Mouse (Mus musculus): Measurements from ENCODE around the gene Gm45015. TPM values are rescaled to one million over a fixed set of nuclear protein-coding genes. Genes with fewer than 3 reads are reported as not detected.
"Not testable (repeated sequence)": the region's sequence is repeated elsewhere in the genome, so short reads cannot be mapped to it uniquely, and the experiment has no call there.

Gene Gm45015
- total and polyA plus RNA-seq, 3 experiments, result not detected

DNA sequence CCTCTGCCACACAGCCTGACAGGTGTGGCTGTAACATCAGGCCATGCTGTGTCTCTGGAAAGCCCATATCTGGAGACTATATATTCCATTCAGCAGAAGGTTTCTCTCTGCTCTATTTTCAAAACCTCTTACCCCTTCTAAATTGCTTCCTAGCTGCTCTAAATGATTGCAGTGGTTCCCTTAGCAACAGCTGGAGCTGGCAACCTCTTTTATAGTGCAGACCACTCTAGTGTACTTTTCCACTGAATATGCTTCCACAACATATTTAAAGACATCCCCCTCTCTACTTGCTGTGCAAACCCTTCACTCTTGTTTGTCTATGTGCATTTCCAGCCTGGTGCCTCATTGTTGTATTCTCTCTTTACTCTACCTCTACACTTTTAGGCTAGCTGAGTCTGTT lies 3.1 kb downstream of the Gm45015 start:
- Histone ChIP-seq H3K27me3 (ENCODE audit: insufficient read depth, low read length) (peaks cover 9% of the 10 kb centered on the region; the same call in 1 of the 2 replicates), H3K9me3 (replicated peaks) (no peaks in the 10 kb centered on the region), H3K4me3 (ENCODE audit: low read depth, low read length) (no peak overlapping the region), H3K4me1 (ENCODE audit: insufficient read depth, low read depth, low read length) (no peaks in the 10 kb centered on the region), H3K36me3 (replicated peaks) (no peaks in the 10 kb centered on the region)
- ATAC-seq (ENCODE audit: extremely low read depth, insufficient number of reproducible peaks, low FRiP score, poor library complexity, severe bottlenecking) (no peak), DNase-seq (ENCODE audit: low spot score) (no peak)
- no peak for TF ChIP-seq POLR2AphosphoS5 (IDR thresholded peaks at IDR 0.05; ENCODE audit: insufficient replicate concordance, low read depth, low read length)
- no peak for TF ChIP-seq TAL1 (conservative IDR thresholded peaks at IDR 0.05; ENCODE audit: low read depth, low read length)
- no peak for TF ChIP-seq GATA1 (IDR thresholded peaks at IDR 0.05; ENCODE audit: borderline replicate concordance, low read length)
- no peak for TF ChIP-seq GATA2 (IDR thresholded peaks at IDR 0.05; ENCODE audit: borderline replicate concordance, low read depth, low read length)
- no peak for TF ChIP-seq CTCF (IDR thresholded peaks at IDR 0.05; ENCODE audit: low read depth, low read length)

DNA sequence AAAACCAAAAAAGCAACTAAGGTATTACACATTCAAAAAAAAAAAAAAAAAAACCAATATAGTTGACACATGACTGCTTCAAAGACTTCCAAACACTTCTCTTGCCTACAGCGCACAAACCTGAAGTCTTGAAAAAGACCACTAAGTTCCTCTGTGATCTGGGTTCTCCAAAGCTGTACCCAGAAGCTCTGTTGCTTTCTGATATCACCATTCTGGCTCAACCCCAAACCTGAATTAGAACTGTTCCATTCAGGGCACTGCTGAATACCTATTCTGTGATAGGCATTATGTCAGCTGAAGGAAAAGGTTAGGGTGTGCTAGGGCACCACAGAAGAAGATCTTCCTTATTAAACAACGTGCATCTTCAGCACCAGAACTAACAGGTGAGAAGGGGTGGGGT lies 9.4 kb downstream of the Gm45015 start:
- Histone ChIP-seq H3K36me3 (replicated peaks) (no peaks in the 10 kb centered on the region), H3K4me3 (ENCODE audit: low read depth, low read length) (no peak overlapping the region), H3K9me3 (replicated peaks) (no peaks in the 10 kb centered on the region), H3K4me1 (ENCODE audit: insufficient read depth, low read depth, low read length) (no peaks in the 10 kb centered on the region), H3K27me3 (ENCODE audit: insufficient read depth, low read length) (peaks cover 5% of the 10 kb centered on the region; the same call in 1 of the 2 replicates)
- no peak for ATAC-seq (ENCODE audit: extremely low read depth, insufficient number of reproducible peaks, low FRiP score, poor library complexity, severe bottlenecking)
- no peak for DNase-seq (ENCODE audit: low spot score)
- TF ChIP-seq TAL1 (conservative IDR thresholded peaks at IDR 0.05; ENCODE audit: low read depth, low read length), result no peak
- no peak for TF ChIP-seq CTCF (IDR thresholded peaks at IDR 0.05; ENCODE audit: low read depth, low read length)
- TF ChIP-seq GATA1 (IDR thresholded peaks at IDR 0.05; ENCODE audit: borderline replicate concordance, low read length), result no peak
- TF ChIP-seq GATA2 (IDR thresholded peaks at IDR 0.05; ENCODE audit: borderline replicate concordance, low read depth, low read length), result no peak
- TF ChIP-seq POLR2AphosphoS5 (IDR thresholded peaks at IDR 0.05; ENCODE audit: insufficient replicate concordance, low read depth, low read length), result no peak

DNA sequence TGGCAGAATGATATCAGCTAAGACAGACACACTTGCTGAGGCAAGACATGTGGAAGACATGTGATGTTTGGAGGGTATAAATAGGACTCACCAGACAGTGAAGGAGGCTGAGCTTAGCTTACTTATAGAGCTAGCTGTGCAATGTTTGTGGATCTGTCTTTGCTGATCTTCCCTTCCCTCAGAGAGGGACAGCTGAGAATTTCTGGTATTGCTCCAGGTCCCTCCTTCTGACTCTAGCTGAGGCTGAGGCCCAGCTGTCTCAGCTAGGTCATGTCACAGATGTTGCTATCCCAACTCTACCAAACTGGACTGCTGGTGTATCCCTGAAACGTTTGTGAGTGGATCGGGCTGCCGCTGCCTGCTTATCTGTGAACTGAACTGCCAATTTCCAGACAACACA lies 15.6 kb downstream of the Gm45015 start:
- H3K27me3 ChIP-seq (ENCODE audit: insufficient read depth, low read length), result no peaks in the 10 kb centered on the region
- DNase-seq (ENCODE audit: low spot score), result no peak
- no peak for TF ChIP-seq POLR2AphosphoS5 (IDR thresholded peaks at IDR 0.05; ENCODE audit: insufficient replicate concordance, low read depth, low read length)
- TF ChIP-seq CTCF (IDR thresholded peaks at IDR 0.05; ENCODE audit: low read depth, low read length), result no peak
- no peak for TF ChIP-seq TAL1 (conservative IDR thresholded peaks at IDR 0.05; ENCODE audit: low read depth, low read length)
- H3K9me3 ChIP-seq (replicated peaks), result no peaks in the 10 kb centered on the region
- H3K4me1 ChIP-seq (ENCODE audit: insufficient read depth, low read depth, low read length), result no peaks in the 10 kb centered on the region
- no peaks in the 10 kb centered on the region for H3K36me3 ChIP-seq (replicated peaks)
- H3K4me3 ChIP-seq (ENCODE audit: low read depth, low read length), result no peak overlapping the region
- no peak for ATAC-seq (ENCODE audit: extremely low read depth, insufficient number of reproducible peaks, low FRiP score, poor library complexity, severe bottlenecking)

GRCm38 (mm10) chrX:73312522-73312921 lies 24.1 kb downstream of the Gm45015 start:
- H3K4me1 ChIP-seq (ENCODE audit: insufficient read depth, low read depth, low read length), result no peaks in the 10 kb centered on the region
- H3K27me3 ChIP-seq (ENCODE audit: insufficient read depth, low read length), result no peaks in the 10 kb centered on the region
- DNase-seq (ENCODE audit: low spot score) (no peak), ATAC-seq (ENCODE audit: extremely low read depth, insufficient number of reproducible peaks, low FRiP score, poor library complexity, severe bottlenecking) (no peak)
- no peak for TF ChIP-seq POLR2AphosphoS5 (IDR thresholded peaks at IDR 0.05; ENCODE audit: insufficient replicate concordance, low read depth, low read length)
- no peak for TF ChIP-seq GATA2 (IDR thresholded peaks at IDR 0.05; ENCODE audit: borderline replicate concordance, low read depth, low read length)
- TF ChIP-seq GATA1 (IDR thresholded peaks at IDR 0.05; ENCODE audit: borderline replicate concordance, low read length), result no peak
- no peak for TF ChIP-seq CTCF (IDR thresholded peaks at IDR 0.05; ENCODE audit: low read depth, low read length)
- TF ChIP-seq TAL1 (conservative IDR thresholded peaks at IDR 0.05; ENCODE audit: low read depth, low read length), result no peak
- no peaks in the 10 kb centered on the region for H3K9me3 ChIP-seq (replicated peaks)
- H3K4me3 ChIP-seq (ENCODE audit: low read depth, low read length), result no peak overlapping the region
- H3K36me3 ChIP-seq (replicated peaks), result no peaks in the 10 kb centered on the region

DNA sequence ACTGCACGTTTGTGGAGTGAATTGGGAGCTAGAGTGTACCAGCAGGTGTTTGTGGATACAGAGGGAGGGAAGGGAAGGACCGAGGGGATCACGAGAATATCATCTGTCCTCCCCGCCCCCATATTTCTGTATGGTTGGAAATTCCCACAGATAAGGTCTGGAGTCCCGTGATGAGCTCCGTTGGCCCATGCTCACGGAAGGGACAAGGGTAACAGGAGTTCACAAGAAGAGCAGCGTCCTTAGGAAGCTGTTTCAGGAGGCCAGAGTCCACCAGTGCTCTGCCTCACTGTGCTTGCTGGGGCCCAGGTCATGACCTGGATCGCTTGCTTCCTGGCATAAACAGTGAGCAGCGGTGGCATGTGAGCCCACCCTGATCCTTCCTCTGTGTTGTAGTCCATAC lies 40.9 kb downstream of the Gm45015 start:
- not testable (repeated sequence) for H3K4me1 ChIP-seq (ENCODE audit: insufficient read depth, low read depth, low read length); ATAC-seq (ENCODE audit: extremely low read depth, insufficient number of reproducible peaks, low FRiP score, poor library complexity, severe bottlenecking); H3K4me3 ChIP-seq (ENCODE audit: low read depth, low read length); H3K9me3 ChIP-seq (replicated peaks); H3K27me3 ChIP-seq (ENCODE audit: insufficient read depth, low read length); H3K36me3 ChIP-seq (replicated peaks); DNase-seq (ENCODE audit: low spot score)

- ATAC-seq (ENCODE audit: extremely low read depth, insufficient number of reproducible peaks, low FRiP score, poor library complexity, severe bottlenecking); DNase-seq (ENCODE audit: low spot score): not testable (repeated sequence)
Observed at GRCm38 (mm10) chrX:73292876-73293275, 43.8 kb downstream of the Gm45015 start, which contains the start of the genes Xlr5a and Xlr5c. Xlr5a (minus strand) TSS chrX:73292976. Xlr5c (minus strand) TSS chrX:73292976.

More at GRCm38 (mm10) chrX:73292876-73293275, 43.8 kb downstream of the Gm45015 start, which contains the start of the genes Xlr5a and Xlr5c:
- H3K36me3 ChIP-seq (replicated peaks); H3K27me3 ChIP-seq (ENCODE audit: insufficient read depth, low read length); H3K4me1 ChIP-seq (ENCODE audit: insufficient read depth, low read depth, low read length); H3K9me3 ChIP-seq (replicated peaks); H3K4me3 ChIP-seq (ENCODE audit: low read depth, low read length): not testable (repeated sequence)

Other genes with a start within 250 kb of the Gm45015 start
- not detected in 2 replicates for gene Xlr3a, start 239.7 kb downstream of the Gm45015 start, total RNA-seq (2014; fragmentation: Nextera tagmentation)
- 0.16 and 0.29 TPM in 2 replicates for gene Xlr3a, start 239.7 kb downstream of the Gm45015 start, total RNA-seq (2017)
- gene Xlr3a, start 239.7 kb downstream of the Gm45015 start, polyA plus RNA-seq (2012), result not detected in 2 replicates
- not detected in 2 replicates for gene Gm14685, start 219.8 kb downstream of the Gm45015 start, total RNA-seq (2014; fragmentation: Nextera tagmentation)
- 0.16 TPM in 1 of 2 replicates, not detected in the other for gene Gm14685, start 219.8 kb downstream of the Gm45015 start, total RNA-seq (2017)
- gene Gm14685, start 219.8 kb downstream of the Gm45015 start, polyA plus RNA-seq (2012), result not detected in 2 replicates
- not detected in 2 replicates for gene Xlr5b, start 188.0 kb downstream of the Gm45015 start, total RNA-seq (2014; fragmentation: Nextera tagmentation)
- gene Xlr5b, start 188.0 kb downstream of the Gm45015 start, total RNA-seq (2017), result not detected in 2 replicates
- gene Xlr5b, start 188.0 kb downstream of the Gm45015 start, polyA plus RNA-seq (2012), result not detected in 2 replicates
- gene DXBay18, start 187.4 kb downstream of the Gm45015 start, total RNA-seq (2014; fragmentation: Nextera tagmentation), result not detected in 2 replicates
- gene DXBay18, start 187.4 kb downstream of the Gm45015 start, total RNA-seq (2017), result not detected in 2 replicates
- not detected in 2 replicates for gene DXBay18, start 187.4 kb downstream of the Gm45015 start, polyA plus RNA-seq (2012)
- gene Spin2d, start 159.9 kb downstream of the Gm45015 start, total RNA-seq (2014; fragmentation: Nextera tagmentation), result not detected in 2 replicates
- gene Spin2d, start 159.9 kb downstream of the Gm45015 start, total RNA-seq (2017), result 0.11 TPM in 1 of 2 replicates, not detected in the other
- gene Spin2d, start 159.9 kb downstream of the Gm45015 start, polyA plus RNA-seq (2012), result not detected in 2 replicates
- not detected in 2 replicates for gene Xlr3b, start 144.6 kb downstream of the Gm45015 start, total RNA-seq (2014; fragmentation: Nextera tagmentation)
- 0.11 TPM in 1 of 2 replicates, not detected in the other for gene Xlr3b, start 144.6 kb downstream of the Gm45015 start, total RNA-seq (2017)
- not detected in 2 replicates for gene Xlr3b, start 144.6 kb downstream of the Gm45015 start, polyA plus RNA-seq (2012)
- gene Xlr4b, start 122.5 kb downstream of the Gm45015 start, total RNA-seq (2014; fragmentation: Nextera tagmentation), result not detected in 2 replicates
- 0.11 TPM in 1 of 2 replicates, not detected in the other for gene Xlr4b, start 122.5 kb downstream of the Gm45015 start, total RNA-seq (2017)
- gene Xlr4b, start 122.5 kb downstream of the Gm45015 start, polyA plus RNA-seq (2012), result not detected in 2 replicates
- gene F8a, start 108.5 kb downstream of the Gm45015 start, total RNA-seq (2014; fragmentation: Nextera tagmentation), result 2.0 and 2.3 TPM in 2 replicates
- gene F8a, start 108.5 kb downstream of the Gm45015 start, total RNA-seq (2017), result 5.9 and 6.1 TPM in 2 replicates
- gene F8a, start 108.5 kb downstream of the Gm45015 start, polyA plus RNA-seq (2012), result 14.7 and 18.2 TPM in 2 replicates
- gene Xlr4c, start 93.7 kb downstream of the Gm45015 start, total RNA-seq (2014; fragmentation: Nextera tagmentation), result not detected in 2 replicates
- 0.33 TPM in 1 of 2 replicates, not detected in the other for gene Xlr4c, start 93.7 kb downstream of the Gm45015 start, total RNA-seq (2017)
- not detected in 2 replicates for gene Xlr4c, start 93.7 kb downstream of the Gm45015 start, polyA plus RNA-seq (2012)
- not detected in 2 replicates for gene Xlr3c, start 71.5 kb downstream of the Gm45015 start, total RNA-seq (2014; fragmentation: Nextera tagmentation)
- 0.16 TPM in 1 of 2 replicates, not detected in the other for gene Xlr3c, start 71.5 kb downstream of the Gm45015 start, total RNA-seq (2017)
- not detected in 2 replicates for gene Xlr3c, start 71.5 kb downstream of the Gm45015 start, polyA plus RNA-seq (2012)
- gene Xlr5a, start 43.9 kb downstream of the Gm45015 start, total RNA-seq (2014; fragmentation: Nextera tagmentation), result not detected in 2 replicates
- not detected in 2 replicates for gene Xlr5a, start 43.9 kb downstream of the Gm45015 start, total RNA-seq (2017)
- not detected in 2 replicates for gene Xlr5a, start 43.9 kb downstream of the Gm45015 start, polyA plus RNA-seq (2012)
- gene Xlr5c, start 43.9 kb downstream of the Gm45015 start, total RNA-seq (2014; fragmentation: Nextera tagmentation), result not detected in 2 replicates
- gene Xlr5c, start 43.9 kb downstream of the Gm45015 start, total RNA-seq (2017), result 0.27 TPM in 1 of 2 replicates, not detected in the other
- not detected in 2 replicates for gene Xlr5c, start 43.9 kb downstream of the Gm45015 start, polyA plus RNA-seq (2012)
- 13.0 and 21.1 TPM in 2 replicates for gene Zfp275, start 5.8 kb upstream of the Gm45015 start, total RNA-seq (2014; fragmentation: Nextera tagmentation)
- 9.4 and 9.9 TPM in 2 replicates for gene Zfp275, start 5.8 kb upstream of the Gm45015 start, total RNA-seq (2017)
- 2.0 TPM in 2 replicates for gene Zfp275, start 5.8 kb upstream of the Gm45015 start, polyA plus RNA-seq (2012)
- not detected in 2 replicates for gene Gm18336, start 61.9 kb upstream of the Gm45015 start, total RNA-seq (2014; fragmentation: Nextera tagmentation)
- not detected in 2 replicates for gene Gm18336, start 61.9 kb upstream of the Gm45015 start, total RNA-seq (2017)
- not detected in 2 replicates for gene Gm18336, start 61.9 kb upstream of the Gm45015 start, polyA plus RNA-seq (2012)
- not detected in 2 replicates for gene Zfp92, start 74.3 kb upstream of the Gm45015 start, total RNA-seq (2014; fragmentation: Nextera tagmentation)
- gene Zfp92, start 74.3 kb upstream of the Gm45015 start, total RNA-seq (2017), result 0.06 TPM in 1 of 2 replicates, not detected in the other
- not detected in 2 replicates for gene Zfp92, start 74.3 kb upstream of the Gm45015 start, polyA plus RNA-seq (2012)
- gene Trex2, start 98.5 kb upstream of the Gm45015 start, total RNA-seq (2014; fragmentation: Nextera tagmentation), result not detected in 2 replicates
- not detected in 2 replicates for gene Trex2, start 98.5 kb upstream of the Gm45015 start, total RNA-seq (2017)
- not detected in 2 replicates for gene Trex2, start 98.5 kb upstream of the Gm45015 start, polyA plus RNA-seq (2012)
- gene Haus7, start 122.2 kb upstream of the Gm45015 start, total RNA-seq (2014; fragmentation: Nextera tagmentation), result 14.4 and 19.3 TPM in 2 replicates
- gene Haus7, start 122.2 kb upstream of the Gm45015 start, total RNA-seq (2017), result 34.1 and 35.2 TPM in 2 replicates
- gene Haus7, start 122.2 kb upstream of the Gm45015 start, polyA plus RNA-seq (2012), result 3.6 and 3.9 TPM in 2 replicates
- gene Bgn, start 146.8 kb upstream of the Gm45015 start, total RNA-seq (2014; fragmentation: Nextera tagmentation), result not detected in 2 replicates
- gene Bgn, start 146.8 kb upstream of the Gm45015 start, total RNA-seq (2017), result 0.17 TPM in 1 of 2 replicates, not detected in the other
- not detected in 2 replicates for gene Bgn, start 146.8 kb upstream of the Gm45015 start, polyA plus RNA-seq (2012)
- not detected in 2 replicates for gene Atp2b3, start 166.2 kb upstream of the Gm45015 start, total RNA-seq (2014; fragmentation: Nextera tagmentation)
- gene Atp2b3, start 166.2 kb upstream of the Gm45015 start, total RNA-seq (2017), result not detected in 2 replicates
- not detected in 2 replicates for gene Atp2b3, start 166.2 kb upstream of the Gm45015 start, polyA plus RNA-seq (2012)

All from G1E (cell line).